Mouse (Mus musculus) testis, adult 2 months (tissue): ENCODE measurements at regions not wholly inside any gene's neighbourhood (a gene's known extent, or its start where the extent isn't known, plus 50 kb on each side); places are given as distances from the start of the nearest gene placed in this dataset.
"Not testable (repeated sequence)": the region's sequence is repeated elsewhere in the genome, so short reads cannot be mapped to it uniquely, and the experiment has no call there.

Source experiments
- H3K27ac ChIP-seq: fragments of 200-500 bp; 2 replicates; pipeline ENCODE4 v1.5.1; 2012; ENCODE audit warnings: low read depth, low read length; ENCODE audit not compliant: control insufficient read depth, insufficient read depth
- H3K27me3 ChIP-seq: fragments of 200-500 bp; 2 replicates; pipeline ENCODE4 v1.6.1; 2012; ENCODE audit warnings: mild to moderate bottlenecking, low read length, moderate library complexity; ENCODE audit not compliant: control insufficient read depth, insufficient read depth
- H3K36me3 ChIP-seq: fragments of 200-500 bp; 2 replicates; pipeline ENCODE4 v1.6.1; 2012; ENCODE audit warnings: mild to moderate bottlenecking, low read length; ENCODE audit not compliant: control insufficient read depth, insufficient read depth
- H3K4me1 ChIP-seq: fragments of 200-500 bp; 2 replicates; pipeline ENCODE4 v1.6.1; 2012; ENCODE audit warnings: low read length; ENCODE audit not compliant: control insufficient read depth, insufficient read depth
- H3K4me3 ChIP-seq: fragments of 200-500 bp; 2 replicates; pipeline ENCODE4 v1.5.1; 2012; ENCODE audit warnings: low read depth, mild to moderate bottlenecking, low read length, moderate library complexity, mixed read lengths; ENCODE audit not compliant: control insufficient read depth
- CTCF ChIP-seq: fragments of 200-500 bp; IDR thresholded peaks from 2 replicates; pipeline ENCODE4 v1.5.1; 2012; ENCODE audit warnings: low read depth, mild to moderate bottlenecking, inconsistent platforms, low read length, moderate library complexity; ENCODE audit not compliant: control insufficient read depth, insufficient read depth, insufficient replicate concordance
- POLR2A ChIP-seq: fragments of 200-500 bp; IDR thresholded peaks from 2 replicates; pipeline ENCODE4 v1.6.1; 2012; ENCODE audit warnings: low read depth, mild to moderate bottlenecking, inconsistent platforms, low read length, moderate library complexity; ENCODE audit not compliant: control insufficient read depth

DNA sequence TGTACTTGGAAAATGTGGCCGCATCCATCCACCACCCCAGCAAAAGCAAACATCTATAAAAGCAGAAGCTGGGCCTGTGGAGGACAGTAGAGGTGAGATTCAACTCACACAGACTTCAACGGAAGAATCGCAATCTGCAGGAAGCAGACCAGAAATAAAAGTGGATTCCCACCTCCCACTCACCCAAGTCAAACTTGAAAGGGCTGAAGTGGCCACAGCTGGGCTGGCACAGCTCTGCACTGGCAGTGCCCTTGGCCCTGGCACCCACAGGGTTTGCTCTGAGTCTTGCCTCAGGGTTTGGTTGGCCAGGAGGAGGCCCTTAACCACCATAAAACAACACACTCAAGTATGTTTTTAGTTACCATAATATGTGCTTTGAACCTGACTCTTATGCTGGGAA is 129.1 kb upstream of the 2610301B20Rik start:
- H3K36me3 ChIP-seq = no peaks in the 10 kb centered on the region
- no peaks in the 10 kb centered on the region for H3K4me1 ChIP-seq
- no peak overlapping the region for H3K4me3 ChIP-seq
- TF ChIP-seq POLR2A = no peak
- TF ChIP-seq CTCF = no peak
- H3K27me3 ChIP-seq = no peaks in the 10 kb centered on the region
- no peak overlapping the region for H3K27ac ChIP-seq

DNA sequence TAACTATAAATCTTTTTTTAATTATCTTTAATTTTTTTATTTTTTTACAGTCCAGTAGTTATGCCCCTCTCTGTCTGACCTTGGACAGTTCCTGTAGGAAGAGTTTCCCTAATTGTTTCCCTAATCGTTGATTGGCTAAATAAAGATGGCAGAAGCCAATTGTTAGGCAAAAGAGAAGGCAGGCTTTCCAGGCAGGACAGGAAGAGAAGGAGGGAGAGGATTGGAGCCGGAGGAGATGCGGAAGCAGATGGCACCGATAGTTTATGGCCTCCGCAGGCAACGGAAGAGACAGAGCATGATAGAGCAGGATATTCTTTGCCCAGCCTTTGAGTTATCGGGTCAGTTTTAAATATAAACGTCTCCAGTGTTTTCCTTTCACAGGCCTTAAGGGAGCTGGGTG is 125.5 kb upstream of the 2610301B20Rik start:
- Histone ChIP-seq H3K27ac (no peak overlapping the region), H3K27me3 (no peaks in the 10 kb centered on the region), H3K36me3 (no peaks in the 10 kb centered on the region), H3K4me3 (no peak overlapping the region), H3K4me1 (no peaks in the 10 kb centered on the region)
- TF ChIP-seq CTCF (no peak), POLR2A (no peak)

DNA sequence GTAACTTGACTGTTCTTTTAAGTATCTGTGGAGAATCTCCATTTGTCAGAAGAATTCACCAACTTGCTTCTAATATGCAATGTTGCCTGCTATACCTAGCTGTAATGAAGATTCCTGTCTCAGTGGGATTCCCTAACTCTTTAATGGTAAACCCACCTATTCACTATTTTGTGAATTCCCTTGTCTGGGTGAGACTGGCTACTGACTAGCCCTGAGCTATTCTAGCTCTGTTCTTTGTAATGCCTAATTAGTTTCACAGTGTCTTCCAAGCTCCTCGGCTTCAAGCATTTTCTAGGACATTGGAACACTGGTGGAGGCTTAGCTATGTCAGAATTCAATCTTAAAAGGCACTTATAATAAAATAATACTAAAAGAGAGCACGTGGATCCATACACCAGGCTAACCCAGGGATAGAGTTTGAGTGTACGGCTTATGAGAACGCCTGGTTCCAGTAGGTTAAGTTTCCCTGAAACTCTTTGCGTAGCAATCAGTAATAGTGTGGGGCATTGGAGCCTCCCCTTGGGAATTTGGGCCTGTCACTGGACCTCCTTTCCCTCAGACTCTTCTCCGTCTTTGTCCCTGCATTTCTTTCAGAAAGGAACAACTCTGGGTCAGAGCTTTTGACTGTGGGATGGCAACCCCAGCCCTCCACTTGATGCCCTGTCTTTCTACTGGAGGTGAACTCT is 123.8 kb upstream of the 2610301B20Rik start:
- H3K4me1 ChIP-seq, H3K27me3 ChIP-seq, H3K4me3 ChIP-seq, H3K36me3 ChIP-seq, H3K27ac ChIP-seq: not testable (repeated sequence)

DNA sequence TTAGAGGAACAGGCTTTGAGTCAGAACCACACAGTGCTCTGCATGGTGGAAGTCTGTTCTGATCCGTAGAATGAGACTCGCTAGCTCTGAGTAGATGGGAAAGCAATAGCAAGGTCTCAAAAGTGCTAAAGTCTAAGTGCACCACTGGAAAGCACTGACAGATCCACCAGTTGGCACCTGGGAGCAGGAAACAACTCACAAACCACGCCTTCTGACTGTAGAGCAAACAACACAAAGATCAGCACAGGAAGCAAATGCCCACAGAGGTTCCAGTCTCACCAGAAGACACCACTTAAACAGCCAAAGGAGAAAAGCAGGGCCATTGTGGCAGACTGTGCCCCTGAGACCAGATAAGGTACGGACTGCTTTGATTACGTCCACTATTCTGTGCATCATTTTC is 121.1 kb upstream of the 2610301B20Rik start:
- Histone ChIP-seq H3K4me3 (no peak overlapping the region), H3K27me3 (no peaks in the 10 kb centered on the region), H3K36me3 (no peaks in the 10 kb centered on the region), H3K4me1 (no peaks in the 10 kb centered on the region), H3K27ac (no peak overlapping the region)
- TF ChIP-seq CTCF = no peak
- TF ChIP-seq POLR2A = no peak

DNA sequence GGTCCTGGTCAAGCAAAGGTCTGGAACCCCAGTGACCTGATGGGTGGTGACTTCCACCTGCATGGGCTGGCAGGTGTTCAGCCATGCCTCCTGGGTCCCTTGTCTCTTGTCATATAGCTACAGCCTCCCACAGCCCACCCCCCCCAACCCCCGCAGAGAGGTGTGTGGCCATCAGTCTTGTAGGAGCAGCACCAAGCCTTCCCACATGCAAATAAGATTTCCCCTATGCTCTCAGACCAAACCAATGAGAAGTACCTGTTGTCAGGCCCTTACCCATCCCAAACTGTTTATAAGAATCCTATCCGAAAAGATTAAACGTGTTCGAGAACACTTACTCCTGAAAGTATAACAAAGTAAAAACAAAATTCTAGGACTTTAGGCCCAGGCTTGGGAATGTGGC is 114.8 kb upstream of the 2610301B20Rik start:
- Histone ChIP-seq H3K4me3 (no peak overlapping the region), H3K36me3 (no peaks in the 10 kb centered on the region), H3K27ac (no peak overlapping the region), H3K27me3 (no peaks in the 10 kb centered on the region), H3K4me1 (no peaks in the 10 kb centered on the region)
- TF ChIP-seq CTCF = no peak
- TF ChIP-seq POLR2A = no peak

DNA sequence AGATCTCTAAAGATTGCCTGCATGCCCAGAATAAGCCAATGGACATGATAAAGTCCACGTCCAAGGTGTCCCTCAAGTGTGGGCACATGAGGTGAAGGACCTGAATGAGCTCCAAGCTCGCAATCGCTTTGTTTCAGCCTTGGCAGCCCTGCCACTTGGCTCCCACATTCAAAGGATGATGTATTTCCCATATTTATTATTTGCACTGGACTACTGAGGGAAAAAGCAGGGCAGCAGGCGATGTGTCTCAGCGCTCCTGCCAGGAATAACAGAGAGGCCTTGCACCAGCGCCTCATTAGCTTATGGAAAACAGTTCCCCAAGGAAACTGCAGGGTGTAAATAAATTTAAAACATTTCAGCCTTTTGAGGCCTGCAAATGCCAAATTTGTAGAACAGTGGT is 106.6 kb upstream of the 2610301B20Rik start:
- no peak overlapping the region for H3K27ac ChIP-seq
- H3K27me3 ChIP-seq = no peaks in the 10 kb centered on the region
- no peaks in the 10 kb centered on the region for H3K36me3 ChIP-seq
- H3K4me1 ChIP-seq = peaks cover 7% of the 10 kb centered on the region
- no peak overlapping the region for H3K4me3 ChIP-seq
- TF ChIP-seq CTCF (no peak), POLR2A (no peak)

DNA sequence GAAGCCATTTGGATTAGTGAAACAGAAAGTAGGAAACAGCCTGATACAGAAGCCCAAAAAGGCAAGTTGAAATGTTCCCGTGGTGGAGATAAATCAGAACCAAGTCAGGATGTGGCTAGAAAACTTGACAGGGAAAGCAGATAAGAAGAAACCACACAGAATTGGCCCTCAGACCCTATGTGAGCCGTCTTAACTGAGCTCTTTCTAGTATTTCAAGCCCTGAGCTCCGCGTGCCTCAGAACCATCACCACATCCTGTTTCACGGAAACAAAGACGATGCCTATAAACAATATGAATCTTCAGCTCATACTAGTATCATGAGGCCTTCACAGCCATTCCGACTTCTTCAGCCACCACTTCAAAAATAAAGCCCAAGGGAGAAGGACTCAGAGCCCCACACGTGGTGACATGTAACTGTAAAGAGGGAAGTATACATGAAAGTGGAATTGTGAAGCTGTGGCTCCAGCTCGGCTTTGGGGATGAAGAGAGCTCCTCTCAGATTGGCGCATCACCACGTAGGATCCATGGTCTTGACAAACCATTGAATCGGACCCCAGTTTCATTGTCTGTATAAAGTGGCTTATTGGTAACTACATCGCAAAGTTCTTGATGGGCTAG is 104.2 kb upstream of the 2610301B20Rik start:
- H3K36me3 ChIP-seq = no peaks in the 10 kb centered on the region
- TF ChIP-seq POLR2A (no peak), CTCF (no peak)

DNA sequence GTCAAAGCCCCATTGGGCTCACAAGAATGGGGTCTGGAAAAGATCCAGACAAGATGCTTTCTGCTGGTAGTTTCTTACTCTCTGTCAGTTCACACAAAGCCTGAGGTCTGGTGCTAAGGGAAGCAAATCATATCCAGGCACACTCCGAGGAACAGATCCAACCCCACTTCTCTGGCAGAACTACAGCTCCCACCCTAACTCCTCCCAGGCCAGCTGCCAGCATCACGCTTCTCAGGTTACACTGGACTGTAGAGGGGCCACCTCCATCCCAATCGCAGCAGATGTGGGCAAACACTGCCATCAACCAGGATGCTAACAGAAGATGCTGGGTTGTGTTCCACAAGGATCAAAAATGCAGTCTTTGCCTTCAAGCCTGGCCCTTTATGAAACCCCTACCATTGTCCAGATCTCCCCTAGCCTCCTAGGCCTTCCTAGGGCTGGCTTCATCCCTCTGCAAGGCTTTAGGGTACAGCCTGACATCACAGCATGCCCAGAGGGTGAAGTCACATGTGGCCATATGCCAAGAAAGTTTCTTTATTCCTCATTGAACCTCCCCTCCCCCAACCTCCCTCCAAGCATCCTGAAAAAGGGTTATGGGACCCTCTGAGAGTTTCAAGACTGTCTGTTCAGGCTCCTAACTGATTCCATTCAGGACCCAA is 99.6 kb upstream of the 2610301B20Rik start:
- Histone ChIP-seq H3K27ac (no peak overlapping the region), H3K4me3 (no peak overlapping the region), H3K4me1 (peaks cover 6% of the 10 kb centered on the region), H3K36me3 (no peaks in the 10 kb centered on the region), H3K27me3 (no peaks in the 10 kb centered on the region)
- no peak for TF ChIP-seq POLR2A
- no peak for TF ChIP-seq CTCF

More for the DNA sequence above, 104.2 kb upstream of the 2610301B20Rik start:
- Histone ChIP-seq H3K4me1 (peaks cover 7% of the 10 kb centered on the region), H3K27ac (no peak overlapping the region), H3K27me3 (no peaks in the 10 kb centered on the region), H3K4me3 (no peak overlapping the region)
